20 mouse cellular contexts compared by ENCODE assay signal in genomic region chr8:88877921-88878320, GRCm38 (mm10).
DNase-seq lines count a peak whose midpoint lies in the region; ATAC-seq and TF ChIP-seq lines count a peak whose summit lies in the region.
"Had no signal": no experiment of that assay in that cellular context is flagged by ENCODE, and none has a peak within 500 bp of the region (broad histone marks: within the 10 kb centered on the region; RNA-seq: fewer than 3 reads in every experiment).

No protein-coding gene starts in this region.

- H3K9me3 ChIP-seq in forebrain, embryonic 14.5 days (replicated peaks; ENCODE audit: control insufficient read depth, low read length), result no peaks in the 10 kb centered on the region
- no peaks in the 10 kb centered on the region for H3K9me3 ChIP-seq in forebrain, postnatal 0 days (ENCODE audit: low read length)
- H3K9me3 ChIP-seq in lung, embryonic 14.5 days (ENCODE audit: low read depth, low read length), result no peaks in the 10 kb centered on the region
- H3K9me3 ChIP-seq in hindbrain, embryonic 12.5 days (replicated peaks), result no peaks in the 10 kb centered on the region
- H3K9me3 ChIP-seq in neural tube, embryonic 13.5 days, result no peaks in the 10 kb centered on the region
- H3K9me3 ChIP-seq: embryonic facial prominence, embryonic 10.5 days; forebrain, embryonic 13.5 days; intestine, embryonic 15.5 days; stomach, embryonic 15.5 days had no signal

- no peaks in the 10 kb centered on the region for H3K27me3 ChIP-seq in forebrain, embryonic 14.5 days (replicated peaks; ENCODE audit: control insufficient read depth, insufficient read depth, low read length)
- no peaks in the 10 kb centered on the region for H3K27me3 ChIP-seq in forebrain, postnatal 0 days (ENCODE audit: insufficient read depth, low read length)
- no peaks in the 10 kb centered on the region for H3K27me3 ChIP-seq in lung, embryonic 14.5 days (ENCODE audit: insufficient read depth, low read length)
- no peaks in the 10 kb centered on the region for H3K27me3 ChIP-seq in hindbrain, embryonic 12.5 days
- H3K27me3 ChIP-seq in neural tube, embryonic 13.5 days, result no peaks in the 10 kb centered on the region
- H3K27me3 ChIP-seq: forebrain, embryonic 13.5 days; intestine, embryonic 15.5 days; stomach, embryonic 15.5 days had no signal

- intact Hi-C loops in left cerebral cortex, postnatal 10 days (cut with DNase I), result no loop called here

- H3K27ac ChIP-seq in forebrain, embryonic 14.5 days (ENCODE audit: low read depth, low read length), result no peak overlapping the region
- no peak overlapping the region for H3K27ac ChIP-seq in forebrain, postnatal 0 days (ENCODE audit: low read depth, low read length)
- H3K27ac ChIP-seq in lung, embryonic 14.5 days (ENCODE audit: low read depth), result no peak overlapping the region
- H3K27ac ChIP-seq in hindbrain, embryonic 12.5 days, result no peak overlapping the region
- H3K27ac ChIP-seq in neural tube, embryonic 13.5 days (replicated peaks), result 0 out of 2 replicates have a peak overlapping the region, but pooled peaks have one; percentile 35
- H3K27ac ChIP-seq: embryonic facial prominence, embryonic 10.5 days; forebrain, embryonic 13.5 days; intestine, embryonic 15.5 days; stomach, embryonic 15.5 days had no signal

- no peaks in the 10 kb centered on the region for H3K36me3 ChIP-seq in forebrain, embryonic 14.5 days (ENCODE audit: control insufficient read depth, insufficient read depth, low read length)
- H3K36me3 ChIP-seq in forebrain, postnatal 0 days (ENCODE audit: insufficient read depth), result no peaks in the 10 kb centered on the region
- H3K36me3 ChIP-seq in lung, embryonic 14.5 days (ENCODE audit: insufficient read depth), result no peaks in the 10 kb centered on the region
- H3K36me3 ChIP-seq in hindbrain, embryonic 12.5 days, result no peaks in the 10 kb centered on the region
- H3K36me3 ChIP-seq in neural tube, embryonic 13.5 days, result no peaks in the 10 kb centered on the region
- H3K36me3 ChIP-seq: embryonic facial prominence, embryonic 10.5 days; intestine, embryonic 15.5 days; stomach, embryonic 15.5 days had no signal

- peak; percentile 6 for DNase-seq in forebrain, embryonic 14.5 days (ENCODE audit: low spot score)
- no peak for DNase-seq in forebrain, postnatal 0 days
- DNase-seq in lung, embryonic 14.5 days, result peak; percentile 13
- DNase-seq in lung, postnatal 4 days, result no peak
- DNase-seq in left cerebral cortex, postnatal 10 days (ENCODE audit: extremely low spot score in 1 of 2, low spot score in 2 of 2), result no peak
- DNase-seq in urinary bladder, postnatal 10 days (ENCODE audit: low spot score), result no peak
- DNase-seq: adrenal gland, adult 2 months; cerebellum, adult 8-10 months; left cerebral cortex, postnatal 4 days; lung, adult 18-20 months; lung, postnatal 36 days; spleen, adult 18-20 months; thymus, adult 2 months had no signal

- no peak overlapping the region for H3K4me3 ChIP-seq in forebrain, embryonic 14.5 days (ENCODE audit: low read depth, low read length)
- H3K4me3 ChIP-seq in forebrain, postnatal 0 days (ENCODE audit: low read depth, low read length), result no peak overlapping the region
- H3K4me3 ChIP-seq in lung, embryonic 14.5 days (ENCODE audit: low read depth, low read length), result no peak overlapping the region
- H3K4me3 ChIP-seq in hindbrain, embryonic 12.5 days, result no peak overlapping the region
- no peak overlapping the region for H3K4me3 ChIP-seq in neural tube, embryonic 13.5 days
- H3K4me3 ChIP-seq: embryonic facial prominence, embryonic 10.5 days; forebrain, embryonic 13.5 days; intestine, embryonic 15.5 days; stomach, embryonic 15.5 days had no signal

- no peak for TF ChIP-seq CTCF in forebrain, postnatal 0 days (IDR thresholded peaks at IDR 0.05; ENCODE audit: low read depth)
- no peak for TF ChIP-seq CTCF in lung, embryonic 14.5 days (IDR thresholded peaks at IDR 0.05; ENCODE audit: low read depth)

- H3K4me2 ChIP-seq in forebrain, embryonic 14.5 days (ENCODE audit: low read length), result no peak overlapping the region
- H3K4me2 ChIP-seq in forebrain, postnatal 0 days (ENCODE audit: low read depth), result no peak overlapping the region
- H3K4me2 ChIP-seq in lung, embryonic 14.5 days, result no peak overlapping the region
- H3K4me2 ChIP-seq in hindbrain, embryonic 12.5 days (replicated peaks), result no peak overlapping the region
- H3K4me2 ChIP-seq in neural tube, embryonic 13.5 days, result peak overlapping the region; percentile 4; the same call in 1 of the 2 replicates
- H3K4me2 ChIP-seq: forebrain, embryonic 13.5 days; heart, embryonic 11.5 days; intestine, embryonic 15.5 days; stomach, embryonic 15.5 days had no signal

- 71% methylated on average over 10 of the region's 10 CpGs for WGBS in forebrain, embryonic 14.5 days
- WGBS in forebrain, postnatal 0 days, result 58% methylated on average over 10 of the region's 10 CpGs
- 53% methylated on average over 10 of the region's 10 CpGs for WGBS in lung, embryonic 14.5 days
- WGBS in hindbrain, embryonic 12.5 days, result 56% methylated on average over 10 of the region's 10 CpGs
- WGBS in neural tube, embryonic 13.5 days, result 31% methylated on average over 10 of the region's 10 CpGs

- H3K9ac ChIP-seq in forebrain, embryonic 14.5 days (ENCODE audit: low read length), result no peak overlapping the region
- H3K9ac ChIP-seq in forebrain, postnatal 0 days, result no peak overlapping the region
- H3K9ac ChIP-seq in lung, embryonic 14.5 days, result no peak overlapping the region
- no peak overlapping the region for H3K9ac ChIP-seq in hindbrain, embryonic 12.5 days
- peak overlapping the region; percentile 31; the same call in 1 of the 2 replicates for H3K9ac ChIP-seq in neural tube, embryonic 13.5 days
- H3K9ac ChIP-seq: forebrain, embryonic 13.5 days; intestine, embryonic 15.5 days; stomach, embryonic 15.5 days had no signal

- no peaks in the 10 kb centered on the region for H3K4me1 ChIP-seq in forebrain, embryonic 14.5 days (ENCODE audit: control insufficient read depth, insufficient read depth, low read length)
- H3K4me1 ChIP-seq in forebrain, postnatal 0 days (ENCODE audit: insufficient read depth), result no peaks in the 10 kb centered on the region
- H3K4me1 ChIP-seq in lung, embryonic 14.5 days (ENCODE audit: insufficient read depth), result no peaks in the 10 kb centered on the region
- H3K4me1 ChIP-seq in hindbrain, embryonic 12.5 days, result 0 out of 2 replicates have a peak, but pooled peaks cover 9% of the 10 kb centered on the region
- H3K4me1 ChIP-seq in neural tube, embryonic 13.5 days (replicated peaks), result peaks cover 14% of the 10 kb centered on the region
- H3K4me1 ChIP-seq: embryonic facial prominence, embryonic 10.5 days; forebrain, embryonic 13.5 days; intestine, embryonic 15.5 days; stomach, embryonic 15.5 days had no signal

- ATAC-seq in forebrain, embryonic 14.5 days, result no peak
- ATAC-seq in forebrain, postnatal 0 days, result no peak; the same call in 1 of the 2 replicates
- ATAC-seq in lung, embryonic 14.5 days (ENCODE audit: insufficient read depth), result no peak
- peak; percentile 48; the same call in 1 of the 2 replicates for ATAC-seq in hindbrain, embryonic 12.5 days (ENCODE audit: low FRiP score)
- peak; percentile 40; the same call in 1 of the 2 replicates for ATAC-seq in neural tube, embryonic 13.5 days (ENCODE audit: low read depth)
- ATAC-seq: forebrain, embryonic 13.5 days; intestine, embryonic 15.5 days had no signal

Comparison
In these comparisons a context has a peak if more than half of its experiments do, and no peak if none do; other contexts are left out.
1. DNase-seq: peak in forebrain, embryonic 14.5 days (single experiment) and lung, embryonic 14.5 days (single experiment); none in forebrain, postnatal 0 days (single experiment), lung, postnatal 4 days (0 of 2), left cerebral cortex, postnatal 10 days (0 of 2) and urinary bladder, postnatal 10 days (single experiment).
2. ATAC-seq: peak in hindbrain, embryonic 12.5 days (single experiment) and neural tube, embryonic 13.5 days (single experiment); none in forebrain, embryonic 14.5 days (single experiment), forebrain, postnatal 0 days (single experiment) and lung, embryonic 14.5 days (single experiment).